Mouse (Mus musculus) liver, adult 2 months (tissue): ENCODE data around the gene Rassf5. TPM values are rescaled to one million over a fixed set of nuclear protein-coding genes. Genes with fewer than 3 reads are reported as not detected.

Experiments used
- DNase-seq: peaks from one replicate; pipeline ENCODE4 v3.0.0-alpha.2; 2011; ENCODE audit warnings: low read depth, low spot score; ENCODE audit errors: extremely low read depth
- H3K27ac ChIP-seq: fragments of 200-500 bp; replicated peaks from 2 replicates; pipeline ENCODE4 v1.5.1; 2012; ENCODE audit warnings: low read depth, mild to moderate bottlenecking, control low read depth, inconsistent platforms, low read length; ENCODE audit not compliant: insufficient read depth
- H3K27me3 ChIP-seq: fragments of 200-500 bp; 2 replicates; pipeline ENCODE4 v1.6.1; 2012; ENCODE audit warnings: mild to moderate bottlenecking, moderate library complexity, low read length, inconsistent platforms; ENCODE audit not compliant: control insufficient read depth, insufficient read depth
- H3K36me3 ChIP-seq: fragments of 200-500 bp; 2 replicates; pipeline ENCODE4 v1.6.1; 2012; ENCODE audit warnings: low read length, inconsistent platforms; ENCODE audit not compliant: control insufficient read depth, insufficient read depth
- H3K4me1 ChIP-seq: fragments of 200-500 bp; 2 replicates; pipeline ENCODE4 v1.6.1; 2011; ENCODE audit warnings: low read length; ENCODE audit not compliant: control insufficient read depth, insufficient read depth
- H3K4me3 ChIP-seq: fragments of 200-500 bp; 2 replicates; pipeline ENCODE4 v1.5.1; 2011; ENCODE audit warnings: low read depth, mild to moderate bottlenecking, control low read depth, low read length, moderate library complexity; ENCODE audit not compliant: insufficient read depth
- H3K79me2 ChIP-seq: fragments of 200-500 bp; 2 replicates; pipeline ENCODE4 v1.6.1; 2012; ENCODE audit warnings: inconsistent platforms, mild to moderate bottlenecking, low read length, moderate library complexity; ENCODE audit not compliant: control insufficient read depth, insufficient read depth
- H3K9ac ChIP-seq: fragments of 200-500 bp; 2 replicates; pipeline ENCODE4 v1.6.1; 2012; ENCODE audit warnings: low read depth, mild to moderate bottlenecking, control low read depth, inconsistent platforms, low read length
- CTCF ChIP-seq: fragments of 200-500 bp; IDR thresholded peaks from 2 replicates; pipeline ENCODE4 v1.5.1; 2011; ENCODE audit warnings: low read depth, low read length, control low read depth
- POLR2A ChIP-seq: fragments of 200-500 bp; IDR thresholded peaks from 2 replicates; pipeline ENCODE4 v1.6.1; 2011; ENCODE audit warnings: low read length, control low read depth; ENCODE audit not compliant: insufficient read depth; ENCODE audit errors: extremely low read depth
- WGBS: fragments of 180-500 bp; shearing (Covaris S2); methylation state at CpG from one replicate; pipeline ENCODE4 v1.1.7; 2018; 5-methylcytosine and 5-hydroxymethylcytosine counted together
- polyA plus RNA-seq: library from polyadenylated mRNA; depleted of rRNA; stranded (reverse); fragments of >200 nt; gene quantifications from 2 replicates; pipeline ENCODE4 v1.2.3, GENCODE M21; 2012
- total RNA-seq: library from RNA; depleted of rRNA; stranded (reverse); fragments of >200 nt; gene quantifications from 2 replicates; pipeline ENCODE4 v1.2.3, GENCODE M21; 2014

The Rassf5 gene
- total and polyA plus RNA-seq, 2 experiments = 3.4 to 6.1 TPM

GRCm38 (mm10) chr1:131201391-131201790, 43.7 kb downstream of the Rassf5 start:
- Histone ChIP-seq H3K9ac (no peak overlapping the region), H3K4me1 (peaks cover 9% of the 10 kb centered on the region), H3K79me2 (no peaks in the 10 kb centered on the region; the same call in 1 of the 2 replicates), H3K36me3 (no peaks in the 10 kb centered on the region), H3K4me3 (no peak overlapping the region), H3K27ac (no peak overlapping the region), H3K27me3 (no peaks in the 10 kb centered on the region)
- DNase-seq = no peak
- no peak for TF ChIP-seq POLR2A
- TF ChIP-seq CTCF = no peak
- WGBS = 74% methylated on average over 4 of the region's 4 CpGs

GRCm38 (mm10) chr1:131200588-131200987, 44.5 kb downstream of the Rassf5 start:
- TF ChIP-seq POLR2A = no peak
- no peak for TF ChIP-seq CTCF
- H3K27me3 ChIP-seq = no peaks in the 10 kb centered on the region
- DNase-seq = no peak
- WGBS = 83% methylated on average over 10 of the region's 10 CpGs
- no peak overlapping the region for H3K4me3 ChIP-seq
- no peaks in the 10 kb centered on the region for H3K36me3 ChIP-seq
- H3K9ac ChIP-seq = no peak overlapping the region
- peaks cover 8% of the 10 kb centered on the region for H3K4me1 ChIP-seq
- H3K79me2 ChIP-seq = no peaks in the 10 kb centered on the region; the same call in 1 of the 2 replicates
- H3K27ac ChIP-seq = no peak overlapping the region

GRCm38 (mm10) chr1:131199976-131200375, 45.1 kb downstream of the Rassf5 start:
- Histone ChIP-seq H3K36me3 (no peaks in the 10 kb centered on the region), H3K4me3 (peak overlapping the region; percentile 57), H3K9ac (peak overlapping the region; percentile 40), H3K79me2 (0 out of 2 replicates have a peak, but pooled peaks cover 2% of the 10 kb centered on the region), H3K27ac (peak overlapping the region; percentile 82), H3K27me3 (no peaks in the 10 kb centered on the region), H3K4me1 (peaks cover 8% of the 10 kb centered on the region)
- TF ChIP-seq CTCF (no peak), POLR2A (no peak)
- 76% methylated on average over 12 of the region's 12 CpGs for WGBS
- DNase-seq = peak; percentile 33

GRCm38 (mm10) chr1:131199118-131199821, 45.8 kb downstream of the Rassf5 start:
- H3K27me3 ChIP-seq = no peaks in the 10 kb centered on the region
- H3K27ac ChIP-seq = peak overlapping the region; percentile 82
- DNase-seq = peak; percentile 90
- H3K4me1 ChIP-seq = peaks cover 8% of the 10 kb centered on the region
- peak overlapping the region; percentile 57 for H3K4me3 ChIP-seq
- WGBS = 56% methylated on average over 18 of the region's 18 CpGs
- H3K9ac ChIP-seq = peak overlapping the region; percentile 40; the same call in 1 of the 2 replicates
- no peaks in the 10 kb centered on the region for H3K36me3 ChIP-seq
- TF ChIP-seq POLR2A (no peak), CTCF (no peak)
- H3K79me2 ChIP-seq = peaks cover 7% of the 10 kb centered on the region; the same call in 1 of the 2 replicates

GRCm38 (mm10) chr1:131198417-131198960, 46.6 kb downstream of the Rassf5 start:
- Histone ChIP-seq H3K4me1 (peaks cover 8% of the 10 kb centered on the region), H3K27ac (peak overlapping the region; percentile 82), H3K79me2 (peaks cover 9% of the 10 kb centered on the region; the same call in 1 of the 2 replicates), H3K4me3 (no peak overlapping the region), H3K27me3 (no peaks in the 10 kb centered on the region), H3K9ac (peak overlapping the region; percentile 31; the same call in 1 of the 2 replicates), H3K36me3 (no peaks in the 10 kb centered on the region)
- WGBS = 28% methylated on average over 9 of the region's 9 CpGs
- DNase-seq = peak; percentile 70
- no peak for TF ChIP-seq POLR2A
- no peak for TF ChIP-seq CTCF

GRCm38 (mm10) chr1:131196107-131196506, 49.0 kb downstream of the Rassf5 start:
- 72% methylated on average over 2 of the region's 2 CpGs for WGBS
- Histone ChIP-seq H3K27ac (no peak overlapping the region), H3K79me2 (peaks cover 13% of the 10 kb centered on the region; the same call in 1 of the 2 replicates), H3K9ac (no peak overlapping the region), H3K4me1 (peaks cover 8% of the 10 kb centered on the region), H3K4me3 (no peak overlapping the region), H3K36me3 (no peaks in the 10 kb centered on the region), H3K27me3 (no peaks in the 10 kb centered on the region)
- DNase-seq = no peak
- TF ChIP-seq POLR2A = no peak
- no peak for TF ChIP-seq CTCF
